Mouse (Mus musculus): ENCODE results near the gene Rin2. TPM values are rescaled to one million over a fixed set of nuclear protein-coding genes. Genes with fewer than 3 reads are reported as not detected.

Gene Rin2
- polyA plus RNA-seq, 1 experiment: 17.8 TPM

DNA sequence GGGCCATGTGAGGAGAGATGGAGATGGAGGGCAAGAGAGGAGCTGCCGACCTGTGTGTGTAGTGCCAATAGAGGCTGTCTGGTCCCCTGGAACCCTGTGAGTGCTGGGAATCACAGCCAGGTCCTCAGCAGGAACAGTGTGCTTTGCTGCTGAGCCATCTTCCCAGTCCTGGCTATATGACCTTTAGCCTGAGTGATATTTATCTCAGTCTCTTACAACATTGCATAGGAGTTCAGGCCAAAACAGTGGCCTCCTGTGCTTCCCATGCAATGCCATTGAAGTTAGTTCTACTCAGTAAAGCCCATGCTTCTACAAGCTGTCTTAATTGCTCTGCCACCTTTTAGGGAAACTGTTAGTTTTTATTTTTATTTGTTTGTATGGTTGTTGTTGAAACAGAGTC lies 160.9 kb downstream of the Rin2 start:
- H3K4me3 ChIP-seq (replicated peaks; ENCODE audit: control insufficient read depth, low read depth, low read length): no peak overlapping the region
- TF ChIP-seq CTCF (IDR thresholded peaks at IDR 0.05; ENCODE audit: control insufficient read depth, insufficient read depth, low read length) (no peak), POLR2A (IDR thresholded peaks at IDR 0.05; ENCODE audit: borderline replicate concordance, control insufficient read depth, low read depth, low read length) (no peak)
- H3K27ac ChIP-seq (ENCODE audit: control insufficient read depth, insufficient read depth, low read depth, low read length, poor library complexity): no peak overlapping the region
- 67% methylated on average over 1 of the region's 1 CpGs for WGBS
- H3K4me1 ChIP-seq (ENCODE audit: control insufficient read depth, insufficient read depth, low read length): no peaks in the 10 kb centered on the region; the same call in 1 of the 2 replicates

DNA sequence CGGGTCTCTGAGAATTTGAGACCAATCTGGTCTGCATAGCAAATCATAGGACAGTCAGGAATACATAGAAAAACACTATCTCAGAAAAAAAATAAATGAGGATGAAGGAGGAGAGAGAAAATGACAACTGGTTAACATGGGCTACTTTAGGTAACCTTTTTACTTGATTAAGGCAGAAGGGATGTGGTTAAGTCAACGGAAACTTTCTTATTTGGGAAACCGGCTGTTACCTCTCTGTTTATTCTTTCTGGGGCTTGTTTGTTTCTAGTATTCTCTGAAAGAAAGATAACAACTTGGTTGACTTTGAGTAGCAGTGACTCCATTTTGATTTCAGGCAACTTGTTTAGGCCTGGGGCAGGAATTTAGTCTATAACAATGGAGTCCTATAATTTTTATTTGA lies 163.7 kb downstream of the Rin2 start:
- Histone ChIP-seq H3K4me3 (replicated peaks; ENCODE audit: control insufficient read depth, low read depth, low read length) (no peak overlapping the region), H3K27ac (ENCODE audit: control insufficient read depth, insufficient read depth, low read depth, low read length, poor library complexity) (no peak overlapping the region), H3K4me1 (ENCODE audit: control insufficient read depth, insufficient read depth, low read length) (no peaks in the 10 kb centered on the region)
- TF ChIP-seq POLR2A (IDR thresholded peaks at IDR 0.05; ENCODE audit: borderline replicate concordance, control insufficient read depth, low read depth, low read length) (no peak), CTCF (IDR thresholded peaks at IDR 0.05; ENCODE audit: control insufficient read depth, insufficient read depth, low read length) (no peak)
- 63% methylated on average over 3 of the region's 3 CpGs for WGBS

DNA sequence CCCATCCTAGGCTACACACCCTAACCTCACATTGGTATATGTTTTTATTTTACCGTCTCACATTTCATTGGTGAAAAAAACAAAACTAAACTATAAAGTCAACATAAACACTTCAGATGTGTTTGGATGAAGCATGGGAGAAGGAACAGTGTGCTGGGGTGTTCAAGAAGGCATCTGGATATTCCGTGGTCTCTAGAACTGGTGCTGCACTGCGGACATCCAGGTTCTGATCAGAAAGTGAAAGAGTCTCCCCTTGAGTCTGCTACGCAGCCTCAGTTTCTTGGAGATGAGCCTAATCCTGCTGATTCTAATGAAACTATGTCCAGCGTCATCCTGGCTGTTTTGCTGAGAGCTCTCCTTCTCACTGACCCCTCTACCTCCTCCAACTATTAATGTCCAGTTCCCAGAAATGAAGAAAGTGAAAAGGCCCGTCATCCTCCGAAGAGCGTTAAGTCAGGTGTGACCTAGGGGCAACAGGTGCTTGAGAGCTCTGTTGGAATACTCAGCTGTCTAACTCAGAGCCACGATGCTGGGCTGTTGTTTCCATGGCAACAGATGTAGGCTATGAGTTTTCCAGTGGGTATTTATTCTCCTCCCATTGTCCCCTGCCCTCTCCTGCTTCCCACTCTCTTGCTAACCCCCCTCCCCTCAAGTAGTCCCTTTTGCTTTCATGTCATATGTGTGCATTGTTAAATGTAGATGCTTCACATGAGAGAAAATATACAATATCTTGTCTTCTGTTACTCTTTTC lies 164.7 kb downstream of the Rin2 start:
- Histone ChIP-seq H3K4me1 (ENCODE audit: control insufficient read depth, insufficient read depth, low read length) (no peaks in the 10 kb centered on the region), H3K27ac (ENCODE audit: control insufficient read depth, insufficient read depth, low read depth, low read length, poor library complexity) (no peak overlapping the region), H3K4me3 (replicated peaks; ENCODE audit: control insufficient read depth, low read depth, low read length) (no peak overlapping the region)
- TF ChIP-seq POLR2A (IDR thresholded peaks at IDR 0.05; ENCODE audit: borderline replicate concordance, control insufficient read depth, low read depth, low read length): no peak
- TF ChIP-seq CTCF (IDR thresholded peaks at IDR 0.05; ENCODE audit: control insufficient read depth, insufficient read depth, low read length): no peak
- 82% methylated on average over 9 of the region's 9 CpGs for WGBS

DNA sequence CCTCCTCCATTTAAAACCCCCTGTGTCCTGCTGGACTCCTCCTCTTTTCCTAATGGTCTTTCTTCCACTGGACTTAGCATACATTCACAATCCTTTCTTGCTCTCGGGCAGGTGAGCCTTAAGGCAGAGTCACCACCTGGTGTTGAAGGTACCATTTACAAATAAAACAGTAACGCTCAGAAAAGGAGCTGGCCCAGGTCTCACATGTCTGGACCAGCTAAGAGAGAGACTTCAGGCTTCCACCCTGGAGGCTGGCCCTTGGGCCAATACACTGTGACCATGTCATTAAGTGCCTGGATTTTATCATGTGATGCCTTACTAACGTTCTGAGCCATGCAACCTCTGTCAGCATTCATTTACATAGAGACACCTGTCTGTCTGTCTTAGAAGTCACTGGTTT lies 165.3 kb downstream of the Rin2 start:
- TF ChIP-seq CTCF (IDR thresholded peaks at IDR 0.05; ENCODE audit: control insufficient read depth, insufficient read depth, low read length) (no peak), POLR2A (IDR thresholded peaks at IDR 0.05; ENCODE audit: borderline replicate concordance, control insufficient read depth, low read depth, low read length) (no peak)
- Histone ChIP-seq H3K27ac (ENCODE audit: control insufficient read depth, insufficient read depth, low read depth, low read length, poor library complexity) (no peak overlapping the region), H3K4me3 (replicated peaks; ENCODE audit: control insufficient read depth, low read depth, low read length) (no peak overlapping the region), H3K4me1 (ENCODE audit: control insufficient read depth, insufficient read depth, low read length) (no peaks in the 10 kb centered on the region)
- 74% methylated on average over 3 of the region's 3 CpGs for WGBS

DNA sequence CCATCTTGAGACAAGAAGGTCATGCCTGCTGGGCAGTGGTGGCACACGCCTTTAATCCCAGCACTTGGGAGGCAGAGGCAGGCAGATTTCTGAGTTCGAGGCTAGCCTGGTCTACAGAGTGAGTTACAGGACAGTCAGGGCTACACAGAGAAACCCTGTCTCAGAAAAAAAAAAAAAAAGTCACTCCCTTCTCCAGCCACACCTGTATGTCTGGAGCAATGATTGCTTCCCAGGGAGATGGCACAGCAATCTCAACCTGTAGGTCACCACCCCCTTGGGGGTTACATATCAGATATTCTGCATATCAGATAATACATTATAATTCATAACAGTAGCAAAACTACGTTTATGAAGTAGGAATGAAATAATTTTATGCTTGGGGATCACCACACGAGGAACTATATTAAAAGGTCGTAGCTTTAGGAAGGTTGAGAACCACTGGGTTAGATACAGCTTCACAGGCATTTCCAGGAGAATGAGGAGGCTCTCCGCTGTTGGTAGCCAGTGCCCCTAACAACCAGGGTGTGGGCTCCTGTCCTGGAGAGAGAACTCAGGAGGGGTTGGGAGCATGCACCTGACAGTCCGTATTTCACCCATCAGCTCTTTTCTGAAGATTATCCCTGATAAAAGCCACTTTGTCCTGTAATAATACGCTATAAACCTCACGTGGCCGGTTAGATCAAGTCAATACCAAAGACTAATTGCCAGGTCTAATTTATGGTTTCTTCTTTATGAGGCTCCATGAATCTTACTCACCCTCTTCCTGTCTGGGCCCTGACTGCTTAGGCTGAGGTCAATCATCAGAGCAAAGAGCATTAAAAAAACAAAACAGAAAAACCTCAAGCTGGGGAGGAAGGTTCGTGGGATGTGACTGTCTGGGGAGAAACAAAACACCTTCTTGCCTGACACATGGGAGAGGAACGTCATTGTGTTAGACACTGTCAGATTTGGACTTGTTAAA lies 166.2 kb downstream of the Rin2 start:
- Histone ChIP-seq H3K4me3 (replicated peaks; ENCODE audit: control insufficient read depth, low read depth, low read length) (no peak overlapping the region), H3K27ac (ENCODE audit: control insufficient read depth, insufficient read depth, low read depth, low read length, poor library complexity) (no peak overlapping the region), H3K4me1 (ENCODE audit: control insufficient read depth, insufficient read depth, low read length) (no peaks in the 10 kb centered on the region)
- 55% methylated on average over 12 of the region's 12 CpGs for WGBS
- TF ChIP-seq POLR2A (IDR thresholded peaks at IDR 0.05; ENCODE audit: borderline replicate concordance, control insufficient read depth, low read depth, low read length) (no peak), CTCF (IDR thresholded peaks at IDR 0.05; ENCODE audit: control insufficient read depth, insufficient read depth, low read length) (no peak)

DNA sequence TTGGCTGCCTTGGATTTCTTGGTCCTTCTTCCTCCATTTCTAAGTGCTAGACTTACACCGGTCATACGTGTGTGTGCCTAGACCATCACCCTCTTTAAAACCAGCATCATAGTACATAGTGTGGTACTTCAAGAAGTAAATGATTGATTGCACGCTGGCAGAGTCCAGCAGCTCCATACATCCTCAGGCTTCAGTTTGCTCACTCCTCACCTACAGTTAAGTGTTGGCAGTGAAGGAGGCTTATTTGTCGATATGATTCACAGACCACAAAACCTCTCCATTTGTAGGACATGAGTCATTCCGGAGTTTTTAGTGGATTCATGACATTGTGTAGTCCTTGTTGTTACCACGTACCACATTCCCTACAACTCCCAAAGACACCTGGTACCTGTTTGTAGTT lies 168.3 kb downstream of the Rin2 start:
- 83% methylated on average over 6 of the region's 6 CpGs for WGBS
- no peaks in the 10 kb centered on the region for H3K4me1 ChIP-seq (ENCODE audit: control insufficient read depth, insufficient read depth, low read length)
- TF ChIP-seq CTCF (IDR thresholded peaks at IDR 0.05; ENCODE audit: control insufficient read depth, insufficient read depth, low read length) (no peak), POLR2A (IDR thresholded peaks at IDR 0.05; ENCODE audit: borderline replicate concordance, control insufficient read depth, low read depth, low read length) (no peak)
- no peak overlapping the region for H3K4me3 ChIP-seq (replicated peaks; ENCODE audit: control insufficient read depth, low read depth, low read length)
- H3K27ac ChIP-seq (ENCODE audit: control insufficient read depth, insufficient read depth, low read depth, low read length, poor library complexity): no peak overlapping the region

DNA sequence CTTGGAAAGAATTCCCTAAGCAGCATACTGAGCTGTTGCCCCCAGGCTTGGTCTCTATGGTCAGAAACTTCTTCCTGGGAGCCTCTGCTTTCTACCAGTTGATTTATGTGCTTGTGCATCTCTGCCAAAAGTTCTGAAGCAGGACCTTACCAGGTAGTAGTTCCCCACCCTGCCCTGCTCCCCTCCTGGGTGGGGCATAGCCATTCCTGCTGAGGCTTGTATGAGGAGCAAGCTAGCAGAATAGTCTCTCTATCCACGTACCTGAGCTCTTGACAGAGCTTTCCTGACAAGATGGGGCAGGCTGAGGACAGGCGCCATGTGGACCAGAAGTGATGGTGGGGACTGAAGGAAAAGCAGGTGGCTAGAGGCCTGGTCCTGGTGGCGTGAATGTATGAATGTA lies 171.6 kb downstream of the Rin2 start:
- TF ChIP-seq CTCF (IDR thresholded peaks at IDR 0.05; ENCODE audit: control insufficient read depth, insufficient read depth, low read length): no peak
- no peak for TF ChIP-seq POLR2A (IDR thresholded peaks at IDR 0.05; ENCODE audit: borderline replicate concordance, control insufficient read depth, low read depth, low read length)
- 88% methylated on average over 3 of the region's 3 CpGs for WGBS
- no peaks in the 10 kb centered on the region for H3K4me1 ChIP-seq (ENCODE audit: control insufficient read depth, insufficient read depth, low read length)
- no peak overlapping the region for H3K27ac ChIP-seq (ENCODE audit: control insufficient read depth, insufficient read depth, low read depth, low read length, poor library complexity)
- no peak overlapping the region for H3K4me3 ChIP-seq (replicated peaks; ENCODE audit: control insufficient read depth, low read depth, low read length)

DNA sequence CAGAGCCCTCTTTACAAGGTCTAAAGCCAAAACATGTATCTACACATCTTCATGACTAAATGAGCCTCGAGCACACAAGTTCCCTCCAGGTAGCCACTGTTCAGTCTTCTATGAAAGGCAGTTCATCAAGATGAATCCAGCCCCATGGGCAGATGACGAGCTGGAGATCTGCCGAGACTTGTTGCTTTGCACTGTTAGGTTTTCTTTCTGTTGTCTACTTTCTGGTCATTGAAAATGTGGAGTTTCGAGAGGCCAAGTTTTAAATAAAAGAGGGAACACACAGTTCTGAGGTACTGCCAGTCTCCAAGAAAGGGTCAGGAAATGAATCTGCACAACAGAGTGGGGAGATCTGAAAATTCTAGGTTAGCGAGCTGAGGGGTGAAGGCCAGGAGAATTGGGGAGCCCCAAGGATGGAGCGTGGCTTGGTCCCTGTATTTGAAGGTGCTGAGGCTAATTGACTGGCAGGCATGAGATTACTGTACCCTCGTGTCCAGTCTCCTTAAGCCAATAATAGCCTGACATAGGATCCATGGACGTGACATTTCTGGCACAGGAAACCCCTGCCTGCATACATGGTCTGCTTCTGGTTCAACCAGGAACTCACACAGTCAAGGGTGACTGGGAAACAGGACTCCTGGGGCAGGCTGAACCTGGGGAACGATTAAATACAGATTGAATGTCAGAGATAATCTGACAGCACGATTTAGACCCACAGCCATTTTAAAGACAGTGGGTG lies 174.3 kb downstream of the Rin2 start:
- Histone ChIP-seq H3K4me3 (replicated peaks; ENCODE audit: control insufficient read depth, low read depth, low read length) (no peak overlapping the region), H3K27ac (ENCODE audit: control insufficient read depth, insufficient read depth, low read depth, low read length, poor library complexity) (no peak overlapping the region), H3K4me1 (ENCODE audit: control insufficient read depth, insufficient read depth, low read length) (no peaks in the 10 kb centered on the region)
- no peak for TF ChIP-seq CTCF (IDR thresholded peaks at IDR 0.05; ENCODE audit: control insufficient read depth, insufficient read depth, low read length)
- no peak for TF ChIP-seq POLR2A (IDR thresholded peaks at IDR 0.05; ENCODE audit: borderline replicate concordance, control insufficient read depth, low read depth, low read length)
- WGBS: 52% methylated on average over 10 of the region's 10 CpGs
